Mouse (Mus musculus) left cerebral cortex, postnatal 4 days (tissue): Measurements from ENCODE around the gene Gm20388. TPM values are rescaled to one million over a fixed set of nuclear protein-coding genes. Genes with fewer than 3 reads are reported as not detected.
"Not testable (repeated sequence)": the region's sequence is repeated elsewhere in the genome, so short reads cannot be mapped to it uniquely, and the experiment has no call there.

ENCODE experiments used
- DNase-seq: peaks from one replicate; pipeline ENCODE4 v3.0.0-alpha.2; 2022
- intact Hi-C: fragments of 180-260 bp; cut with DNase I; formaldehyde crosslinking; loops from one replicate; pipeline ENCODE4 v1.15.1; 2025
- total RNA-seq, 2 experiments: library from RNA; stranded (reverse); gene quantifications; 2 replicates each; pipeline ENCODE4 v1.2.3; 2021

The Gm20388 gene
- total RNA-seq, 2 experiments from 2014 or later: 6.5 to 12.8 TPM

GRCm38 (mm10) chr8:123966896-123967295 lies 4056.3 kb downstream of the Gm20388 start:
- intact Hi-C loops: no loop called here

GRCm38 (mm10) chr8:123973495-123973894 lies 4062.9 kb downstream of the Gm20388 start:
- intact Hi-C loops: no loop called here
- no peak for DNase-seq

More at GRCm38 (mm10) chr8:123966896-123967295, 4056.3 kb downstream of the Gm20388 start:
- DNase-seq: no peak

GRCm38 (mm10) chr8:123977499-123977898 lies 4066.9 kb downstream of the Gm20388 start:
- no peak for DNase-seq
- intact Hi-C loops: no loop called here

DNA sequence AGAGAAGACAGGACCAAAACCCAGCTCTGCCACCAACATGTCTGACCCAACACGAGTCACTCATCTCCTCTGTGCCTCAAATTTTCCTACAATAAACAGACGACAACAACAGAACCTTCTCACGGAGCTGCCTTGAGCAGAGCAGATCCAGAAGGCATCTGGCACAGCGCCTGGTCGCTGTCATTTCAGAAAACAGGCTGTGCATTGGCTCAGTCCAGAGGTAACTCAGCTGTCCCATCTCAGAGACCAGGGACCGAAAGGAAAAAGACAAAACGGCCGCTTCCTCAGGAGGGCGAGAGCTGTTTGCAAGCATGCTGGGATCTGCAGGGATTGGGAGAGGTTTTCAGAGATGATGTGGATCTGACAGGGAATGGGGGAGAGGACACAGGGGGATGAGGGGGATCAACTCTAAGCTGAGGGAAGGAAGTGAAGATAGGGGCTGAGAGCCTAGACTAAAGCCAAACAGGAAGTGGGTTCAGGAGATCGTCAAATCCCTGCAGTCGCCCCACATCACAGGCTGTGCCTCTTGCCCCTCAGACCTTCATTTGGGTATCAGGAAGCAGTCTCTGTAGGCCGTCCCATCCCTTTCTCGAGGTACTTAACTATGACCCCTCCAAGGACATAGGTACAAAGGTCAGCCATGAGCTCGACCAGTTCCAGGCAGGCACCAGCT lies 4067.7 kb downstream of the Gm20388 start:
- intact Hi-C loops: no loop called here
- peak; percentile 49 for DNase-seq

DNA sequence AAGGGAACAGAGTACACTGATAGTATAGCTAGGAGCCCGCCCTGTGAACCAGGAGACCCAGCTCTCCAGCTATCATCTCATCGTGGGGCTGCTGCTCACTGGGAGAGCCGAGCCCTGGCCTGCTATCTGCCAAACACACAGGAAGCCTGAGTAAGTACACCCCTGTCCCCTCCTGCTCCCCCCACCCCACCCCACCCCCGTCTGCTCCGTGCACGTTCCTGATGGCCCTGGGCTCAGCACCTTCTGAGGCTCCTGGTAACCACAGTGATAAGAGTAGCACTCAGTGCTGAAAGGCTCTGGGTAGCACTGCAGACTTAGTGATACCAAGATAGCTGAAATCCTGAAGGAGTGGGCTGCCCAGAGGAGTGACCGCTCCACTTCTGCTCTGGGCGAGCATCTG lies 4068.3 kb downstream of the Gm20388 start:
- intact Hi-C loops: no loop called here

DNA sequence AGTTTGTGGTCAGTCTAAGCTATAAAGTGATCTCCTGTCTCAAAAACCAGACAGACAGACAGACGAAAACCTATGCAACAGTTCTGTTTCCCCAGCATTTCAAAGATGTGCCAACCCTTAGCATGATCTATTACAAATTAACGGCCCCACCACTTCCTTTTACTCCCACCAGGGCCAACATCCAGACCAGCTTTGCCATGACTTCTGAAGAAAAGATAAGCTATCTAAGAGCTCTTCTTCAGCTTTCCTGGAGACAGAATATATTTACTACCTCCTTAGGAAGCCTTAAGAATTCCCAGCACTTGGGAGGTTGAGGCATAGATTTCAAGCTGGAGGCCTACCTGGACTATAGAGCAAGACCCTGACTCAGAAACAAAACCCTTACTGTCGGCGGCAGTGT lies 4069.6 kb downstream of the Gm20388 start:
- DNase-seq: no peak
- intact Hi-C loops: no loop called here

More for the DNA sequence above, 4068.3 kb downstream of the Gm20388 start:
- no peak for DNase-seq

- no peak for DNase-seq
- intact Hi-C loops: no loop called here
Measured at GRCm38 (mm10) chr8:123981674-123982073, 4071.0 kb downstream of the Gm20388 start.

DNA sequence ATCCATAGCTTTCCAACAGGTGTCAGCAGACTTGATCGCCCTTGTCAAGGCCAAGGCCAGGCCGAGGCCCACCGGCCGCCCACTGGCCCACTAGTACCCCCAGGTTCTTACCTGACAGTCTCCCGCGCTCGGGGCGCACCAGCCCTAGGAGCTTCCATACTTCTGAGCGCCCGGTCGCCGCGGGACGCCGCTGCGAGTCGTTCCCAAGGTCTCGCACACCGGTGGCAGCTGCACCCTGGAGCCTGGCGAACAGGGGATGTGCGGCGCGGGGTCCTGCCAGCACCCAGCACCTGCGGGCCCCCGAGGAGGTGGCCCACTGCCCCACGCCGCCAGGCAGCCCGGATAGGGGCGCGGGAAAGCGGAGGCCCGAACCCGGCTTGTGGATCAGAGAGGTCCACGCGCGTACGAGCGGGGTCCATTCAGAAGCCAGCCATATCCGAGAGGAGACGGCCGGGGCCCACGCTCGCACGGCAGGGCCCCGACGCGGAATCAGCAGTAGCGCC lies 4071.7 kb downstream of the Gm20388 start:
- intact Hi-C loops: no loop called here
- DNase-seq: peak; percentile 31

DNA sequence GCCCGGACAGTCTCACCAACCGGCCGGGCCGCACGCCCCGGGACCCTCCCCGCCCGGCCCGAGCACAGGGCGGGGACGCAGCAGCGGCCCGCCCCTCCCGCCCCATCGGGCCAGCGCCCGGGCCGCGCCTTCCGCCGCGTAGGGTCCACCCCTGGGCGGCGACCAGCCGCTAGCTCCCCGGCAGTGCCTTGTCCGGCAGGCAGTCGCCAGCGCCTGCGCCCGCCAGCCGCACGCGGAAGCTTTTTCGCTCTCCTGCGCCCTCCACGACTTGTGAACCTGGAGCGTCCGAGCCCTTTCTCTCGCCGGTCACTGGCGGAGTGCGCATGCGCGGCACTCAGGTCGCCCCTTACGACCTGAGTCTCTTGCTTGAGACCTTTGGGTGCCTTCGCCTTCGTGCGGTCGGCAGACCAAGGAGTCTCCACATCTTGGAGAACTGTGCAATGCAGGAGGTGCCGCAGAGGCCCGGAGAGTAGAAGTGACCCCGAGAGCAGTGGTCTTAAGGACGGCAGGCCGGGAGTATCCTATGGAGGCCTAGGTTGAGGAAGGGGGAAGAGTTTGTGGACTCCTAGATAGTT lies 4072.3 kb downstream of the Gm20388 start, which contains the start of gene Abcb10:
Gene Abcb10 (minus strand): TSS at position 297 of the 575 bp plus-strand sequence.
- DNase-seq: peak; percentile 86
- intact Hi-C loops: no loop called here

- DNase-seq: no peak
- intact Hi-C loops: no loop called here
Measured at GRCm38 (mm10) chr8:123988605-123989038, 4078.0 kb downstream of the Gm20388 start.

DNA sequence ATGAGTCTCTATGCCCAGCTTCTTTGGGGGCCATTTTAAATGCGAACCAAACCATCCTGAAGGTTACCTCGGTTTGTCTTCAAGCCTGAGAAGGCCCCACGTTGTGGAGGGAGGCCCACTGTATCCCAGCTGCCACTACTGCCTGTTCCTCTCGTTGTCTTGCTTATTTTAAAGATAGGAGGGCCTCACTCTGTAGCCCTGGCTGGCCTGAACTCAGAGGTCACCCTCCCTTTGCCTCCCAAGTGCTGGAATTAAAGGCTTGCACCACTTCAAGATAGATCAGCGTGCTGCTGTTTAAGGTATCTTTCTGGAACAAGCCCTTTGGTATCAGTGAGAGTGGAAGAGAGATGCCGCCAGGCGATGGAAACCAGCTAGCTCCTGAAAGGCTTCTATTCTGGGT lies 4078.5 kb downstream of the Gm20388 start:
- intact Hi-C loops: no loop called here
- no peak for DNase-seq

GRCm38 (mm10) chr8:123990277-123991049 lies 4079.8 kb downstream of the Gm20388 start:
- intact Hi-C loops: no loop called here
- no peak for DNase-seq

DNA sequence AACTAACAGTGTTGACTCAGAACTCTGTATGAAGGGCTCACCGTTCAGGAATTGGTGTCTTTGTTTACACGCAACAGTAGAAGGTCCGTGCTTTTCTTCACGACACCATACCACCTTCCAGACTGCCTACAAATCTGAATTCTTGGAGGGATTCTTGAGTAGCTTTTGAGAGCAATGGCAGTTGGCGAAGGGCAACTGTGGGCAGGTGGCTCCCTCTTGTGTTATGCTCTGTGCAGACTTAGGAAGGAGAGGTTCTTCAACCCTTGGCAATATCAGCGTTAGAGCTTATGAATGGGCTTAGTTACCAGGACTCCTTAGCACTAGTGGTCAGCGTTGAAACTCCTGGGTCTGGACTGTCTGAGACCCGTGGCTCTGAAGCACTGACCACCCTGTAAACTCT lies 4081.9 kb downstream of the Gm20388 start:
- intact Hi-C loops: no loop called here
- no peak for DNase-seq

- DNase-seq: no peak
- intact Hi-C loops: no loop called here
Measured at GRCm38 (mm10) chr8:123993597-123993996, 4083.0 kb downstream of the Gm20388 start.

DNA sequence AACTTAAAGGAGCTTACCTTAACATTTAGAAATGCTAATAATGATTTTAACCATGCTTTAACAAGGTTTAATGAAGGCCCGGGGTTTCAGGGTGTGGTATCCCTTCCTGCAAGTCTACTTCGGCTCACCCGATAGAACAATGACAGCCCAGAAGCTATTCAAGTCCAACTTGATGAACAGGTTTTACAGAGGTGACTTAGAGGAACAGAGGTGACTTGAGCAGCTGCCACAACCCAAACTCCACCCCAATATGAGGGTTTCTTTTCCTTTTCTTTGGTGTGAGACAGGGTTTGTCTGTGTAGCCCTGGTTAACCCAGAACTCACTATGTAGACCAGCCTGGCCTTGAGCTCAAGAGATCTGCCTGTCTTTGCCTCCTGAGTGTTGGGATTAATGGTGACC lies 4083.4 kb downstream of the Gm20388 start:
- no peak for DNase-seq
- intact Hi-C loops: no loop called here

GRCm38 (mm10) chr8:123999568-123999967 lies 4088.9 kb downstream of the Gm20388 start:
- intact Hi-C loops: no loop called here
- no peak for DNase-seq

GRCm38 (mm10) chr8:124002546-124003108 lies 4092.0 kb downstream of the Gm20388 start:
- intact Hi-C loops: no loop called here
- no peak for DNase-seq

- no peak for DNase-seq
Measured at GRCm38 (mm10) chr8:124007829-124008228, 4097.2 kb downstream of the Gm20388 start.

DNA sequence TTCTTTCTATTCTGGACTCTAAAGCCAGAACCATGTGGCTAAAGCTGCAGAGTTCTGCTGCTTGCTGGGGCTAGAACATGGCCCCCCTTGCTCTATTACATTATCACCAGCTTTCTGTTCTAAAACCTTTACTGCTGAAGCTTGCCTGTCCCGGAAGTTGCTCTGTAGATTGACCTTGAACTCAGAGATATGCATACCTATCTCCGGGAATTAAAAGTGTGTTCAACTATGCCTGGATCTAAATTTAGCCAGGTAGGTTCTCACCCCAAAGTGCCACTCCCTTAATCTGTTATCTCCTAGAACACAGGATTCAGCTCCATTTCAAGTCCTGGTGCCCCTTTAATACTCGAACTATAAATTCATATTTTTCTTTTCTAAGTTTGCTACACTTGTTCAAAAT lies 4100.9 kb downstream of the Gm20388 start:
- intact Hi-C loops: no loop called here
- DNase-seq: no peak

More at GRCm38 (mm10) chr8:124007829-124008228, 4097.2 kb downstream of the Gm20388 start:
- intact Hi-C loops: no loop called here

DNA sequence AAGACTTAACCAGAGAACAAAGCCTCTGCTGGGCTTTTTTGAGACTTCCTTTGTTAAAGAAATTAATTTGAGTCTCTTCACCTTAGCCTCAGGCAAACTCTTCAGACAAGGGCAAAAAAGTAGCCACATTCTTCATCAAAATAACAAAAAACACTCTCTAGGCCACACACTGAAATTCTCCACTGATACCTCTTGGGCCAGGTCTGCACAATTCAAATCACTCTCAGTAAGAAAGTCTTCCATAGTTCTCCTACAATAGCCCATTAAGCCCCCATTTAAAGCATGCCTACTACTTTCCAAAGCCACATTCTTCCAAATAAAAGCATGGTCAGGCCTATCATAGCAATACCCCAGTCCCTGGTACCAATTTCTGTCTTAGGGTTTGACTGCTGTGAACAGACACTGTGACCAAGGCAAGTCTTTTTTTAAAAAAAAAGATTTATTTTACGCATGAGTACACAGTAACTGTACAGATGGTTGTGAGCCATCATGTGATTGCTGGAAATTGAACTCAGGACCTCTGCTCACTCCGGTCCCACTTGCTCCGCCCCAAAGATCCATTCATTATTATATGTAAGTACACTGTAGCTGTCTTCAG lies 4101.4 kb downstream of the Gm20388 start:
- intact Hi-C loops: no loop called here
- DNase-seq: no peak

- DNase-seq, intact Hi-C loops: not testable (repeated sequence)
Measured at GRCm38 (mm10) chr8:124014299-124014698, 4103.7 kb downstream of the Gm20388 start.
